In genomic region chr17:83231357-83231756, GRCm38 (mm10) we compare ENCODE assay signal across 16 mouse cellular contexts. TPM values are rescaled to one million over a fixed set of nuclear protein-coding genes. Genes with fewer than 3 reads are reported as not detected.
DNase-seq lines count a peak whose midpoint lies in the region; ATAC-seq and TF ChIP-seq lines count a peak whose summit lies in the region.
"Had no signal": no experiment of that assay in that cellular context is flagged by ENCODE, and none has a peak within 500 bp of the region (broad histone marks: within the 10 kb centered on the region; RNA-seq: fewer than 3 reads in every experiment).

No protein-coding gene starts in this region.

- peak overlapping the region; percentile 25 for H3K4me2 ChIP-seq in lung, postnatal 0 days (replicated peaks; ENCODE audit: low read depth, low read length)
- H3K4me2 ChIP-seq in stomach, postnatal 0 days (replicated peaks; ENCODE audit: low read depth) = no peak overlapping the region
- no peak overlapping the region for H3K4me2 ChIP-seq in forebrain, embryonic 12.5 days
- H3K4me2 ChIP-seq: liver, embryonic 15.5 days; neural tube, embryonic 13.5 days had no signal

- H3K36me3 ChIP-seq in testis, adult 2 months (ENCODE audit: control insufficient read depth, insufficient read depth, low read length) = no peaks in the 10 kb centered on the region
- no peaks in the 10 kb centered on the region for H3K36me3 ChIP-seq in lung, postnatal 0 days (ENCODE audit: insufficient read depth, low read length)
- no peaks in the 10 kb centered on the region for H3K36me3 ChIP-seq in stomach, postnatal 0 days (ENCODE audit: control insufficient read depth, insufficient read depth, low read length)
- H3K36me3 ChIP-seq in forebrain, embryonic 12.5 days (replicated peaks) = no peaks in the 10 kb centered on the region
- H3K36me3 ChIP-seq: liver, embryonic 15.5 days; neural tube, embryonic 13.5 days had no signal

- H3K27me3 ChIP-seq in testis, adult 2 months (ENCODE audit: control insufficient read depth, insufficient read depth, low read length) = no peaks in the 10 kb centered on the region
- H3K27me3 ChIP-seq in lung, postnatal 0 days (replicated peaks; ENCODE audit: insufficient read depth, low read length) = no peaks in the 10 kb centered on the region
- no peaks in the 10 kb centered on the region for H3K27me3 ChIP-seq in stomach, postnatal 0 days (ENCODE audit: control insufficient read depth, insufficient read depth, low read length)
- H3K27me3 ChIP-seq in forebrain, embryonic 12.5 days = 0 out of 2 replicates have a peak, but pooled peaks cover 5% of the 10 kb centered on the region
- H3K27me3 ChIP-seq: liver, embryonic 15.5 days; neural tube, embryonic 13.5 days had no signal

- H3K4me1 ChIP-seq in testis, adult 2 months (ENCODE audit: control insufficient read depth, insufficient read depth, low read length) = peaks cover 12% of the 10 kb centered on the region
- H3K4me1 ChIP-seq in lung, postnatal 0 days (ENCODE audit: insufficient read depth, low read depth, low read length) = no peaks in the 10 kb centered on the region
- H3K4me1 ChIP-seq in stomach, postnatal 0 days (replicated peaks; ENCODE audit: control insufficient read depth, insufficient read depth) = no peaks in the 10 kb centered on the region
- H3K4me1 ChIP-seq in forebrain, embryonic 12.5 days = peaks cover 11% of the 10 kb centered on the region; the same call in 1 of the 2 replicates
- H3K4me1 ChIP-seq: liver, embryonic 15.5 days; neural tube, embryonic 13.5 days had no signal

- DNase-seq in heart, postnatal 4 days = peak; percentile 29
- DNase-seq in heart, adult 18-20 months = no peak
- no peak for DNase-seq in testis, postnatal 14 days (ENCODE audit: low spot score)
- peak; percentile 61 for DNase-seq in lung, postnatal 0 days (ENCODE audit: low spot score)
- DNase-seq in stomach, postnatal 0 days (ENCODE audit: low spot score) = peak; percentile 34
- no peak for DNase-seq in layer of hippocampus, postnatal 14 days (ENCODE audit: low spot score in 2 of 2)
- DNase-seq: adrenal gland, postnatal 10 days; cerebellum, postnatal 14 days; kidney, postnatal 14 days; layer of hippocampus, adult 9-11 months; right cerebral cortex, postnatal 4 days had no signal

- peak overlapping the region; percentile 88 for H3K4me3 ChIP-seq in testis, adult 2 months (ENCODE audit: control insufficient read depth, low read depth, low read length)
- H3K4me3 ChIP-seq in lung, postnatal 0 days (ENCODE audit: low read depth, low read length) = no peak overlapping the region
- no peak overlapping the region for H3K4me3 ChIP-seq in stomach, postnatal 0 days (ENCODE audit: low read depth, low read length)
- H3K4me3 ChIP-seq in forebrain, embryonic 12.5 days (replicated peaks) = no peak overlapping the region
- H3K4me3 ChIP-seq: limb, embryonic 10.5 days; liver, embryonic 15.5 days; neural tube, embryonic 13.5 days had no signal

- H3K27ac ChIP-seq in testis, adult 2 months (ENCODE audit: control insufficient read depth, insufficient read depth, low read depth, low read length) = peak overlapping the region; percentile 88
- H3K27ac ChIP-seq in lung, postnatal 0 days (ENCODE audit: low read length) = no peak overlapping the region
- H3K27ac ChIP-seq in stomach, postnatal 0 days (replicated peaks) = no peak overlapping the region
- no peak overlapping the region for H3K27ac ChIP-seq in forebrain, embryonic 12.5 days
- H3K27ac ChIP-seq: limb, embryonic 10.5 days; liver, embryonic 15.5 days; neural tube, embryonic 13.5 days had no signal

- H3K9me3 ChIP-seq in lung, postnatal 0 days (ENCODE audit: low read length) = no peaks in the 10 kb centered on the region
- H3K9me3 ChIP-seq in stomach, postnatal 0 days (ENCODE audit: control insufficient read depth, low read length) = no peaks in the 10 kb centered on the region
- no peaks in the 10 kb centered on the region for H3K9me3 ChIP-seq in forebrain, embryonic 12.5 days
- H3K9me3 ChIP-seq: limb, embryonic 10.5 days; liver, embryonic 15.5 days; neural tube, embryonic 13.5 days had no signal

- 41% methylated on average over 11 of the region's 11 CpGs for WGBS in lung, postnatal 0 days
- WGBS in stomach, postnatal 0 days = 46% methylated on average over 11 of the region's 11 CpGs
- WGBS in forebrain, embryonic 12.5 days = 75% methylated on average over 11 of the region's 11 CpGs

- TF ChIP-seq EP300 in lung, postnatal 0 days (IDR thresholded peaks at IDR 0.05) = no peak
- TF ChIP-seq EP300 in stomach, postnatal 0 days (optimal IDR thresholded peaks at IDR 0.05) = no peak

- peak; percentile 87 for ATAC-seq in lung, postnatal 0 days
- 0 out of 2 replicates have a peak, but pooled peaks have one; percentile 38 for ATAC-seq in stomach, postnatal 0 days (ENCODE audit: low FRiP score, low TSS enrichment)
- ATAC-seq in forebrain, embryonic 12.5 days (ENCODE audit: low FRiP score) = no peak

- no peak for TF ChIP-seq CTCF in testis, adult 2 months (IDR thresholded peaks at IDR 0.05; ENCODE audit: control insufficient read depth, insufficient read depth, insufficient replicate concordance, low read depth, low read length)
- TF ChIP-seq CTCF in lung, postnatal 0 days (IDR thresholded peaks at IDR 0.05) = no peak
- no peak for TF ChIP-seq CTCF in stomach, postnatal 0 days (IDR thresholded peaks at IDR 0.05; ENCODE audit: low read depth)

- H3K9ac ChIP-seq in lung, postnatal 0 days (replicated peaks; ENCODE audit: low read depth) = no peak overlapping the region
- H3K9ac ChIP-seq in stomach, postnatal 0 days (ENCODE audit: low read length) = no peak overlapping the region
- H3K9ac ChIP-seq in forebrain, embryonic 12.5 days = no peak overlapping the region
- H3K9ac ChIP-seq: liver, embryonic 15.5 days; neural tube, embryonic 13.5 days had no signal

- TF ChIP-seq POLR2A in testis, adult 2 months (IDR thresholded peaks at IDR 0.05; ENCODE audit: control insufficient read depth, low read depth, low read length) = 0 out of 2 replicates have a peak, but pooled peaks have one; percentile 14

RNA-seq across cellular contexts. Expression of gene Pkdcc, which starts 16.3 kb away (rescaled TPM):
- total RNA-seq in heart, postnatal 4 days (2021) = 10 to 100 TPM; 68.1 to 76.6 TPM
- total RNA-seq in heart, adult 18-20 months (2021) = 10 to 100 TPM; 43.1 to 57.1 TPM
- 30.6 and 31.5 TPM in 2 replicates for polyA plus RNA-seq in testis, adult 2 months (2012; rRNA removed)
- 3.6 and 3.9 TPM in 2 replicates for polyA plus RNA-seq in lung, postnatal 0 days (2015; fragmentation: Nextera tagmentation; extraction: Ambion mirVana)
- polyA plus RNA-seq in stomach, postnatal 0 days (2015; fragmentation: Nextera tagmentation; extraction: Ambion mirVana) = 10.3 and 14.1 TPM in 2 replicates
- polyA plus RNA-seq in forebrain, embryonic 12.5 days (2016; fragmentation: Nextera tagmentation; extraction: Ambion mirVana) = 7.1 and 10.8 TPM in 2 replicates
- 10 to 100 TPM; 18.6 to 21.3 TPM for total RNA-seq in layer of hippocampus, postnatal 14 days (2021)

Comparison
In these comparisons a context has a peak if more than half of its experiments do, and no peak if none do; other contexts are left out.
1. DNase-seq: peak in heart, postnatal 4 days (single experiment), lung, postnatal 0 days (single experiment) and stomach, postnatal 0 days (single experiment); none in heart, adult 18-20 months (0 of 2), testis, postnatal 14 days (single experiment) and layer of hippocampus, postnatal 14 days (0 of 2).